Mouse (Mus musculus): ENCODE results near the gene Fgl2. TPM values are rescaled to one million over a fixed set of nuclear protein-coding genes. Genes with fewer than 3 reads are reported as not detected.

Gene Fgl2
- polyA plus RNA-seq, 1 experiment from 2014 or later = 1.5 TPM

- Histone ChIP-seq H3K4me3 (peak within 1 kb of the TSS; percentile 85), H3K9ac (peak within 1 kb of the TSS; percentile 86), H3K36me3 (no peaks in the 10 kb centered on the region), H3K4me2 (peak within 1 kb of the TSS; percentile 98), H3K9me3 (replicated peaks) (no peaks in the 10 kb centered on the region), H3K27me3 (replicated peaks) (no peaks in the 10 kb centered on the region), H3K27ac (peak within 1 kb of the TSS; percentile 64), H3K4me1 (peaks cover 35% of the 10 kb centered on the region)
- peak; percentile 99 for ATAC-seq
- WGBS (ENCODE audit: insufficient replicate concordance) = under 1% methylated on average over 68 of the region's 68 CpGs
Measured at GRCm38 (mm10) chr5:21424614-21425602, 52.5 kb downstream of the Fgl2 start, which contains the start of the genes Ccdc146 and Fam185a. Gene Ccdc146 (minus strand): TSS chr5:21424677. Gene Fam185a (plus strand): TSS chr5:21424958.

GRCm38 (mm10) chr5:21426666-21427065, 54.2 kb downstream of the Fgl2 start:
- ATAC-seq = no peak
- Histone ChIP-seq H3K36me3 (no peaks in the 10 kb centered on the region), H3K4me1 (peaks cover 35% of the 10 kb centered on the region), H3K27me3 (replicated peaks) (no peaks in the 10 kb centered on the region), H3K9ac (peak overlapping the region; percentile 86; the same call in 1 of the 2 replicates), H3K27ac (no peak overlapping the region), H3K4me2 (peak overlapping the region; percentile 98), H3K9me3 (replicated peaks) (no peaks in the 10 kb centered on the region), H3K4me3 (peak overlapping the region; percentile 85)
- 89% methylated on average over 6 of the region's 6 CpGs for WGBS (ENCODE audit: insufficient replicate concordance)

Other genes starting within 250 kb of the Fgl2 start
- 2.6 and 2.7 TPM in 2 replicates for gene Gsap, start 186.4 kb upstream of the Fgl2 start, polyA plus RNA-seq (2016; fragmentation: Nextera tagmentation; extraction: Ambion mirVana)
- not detected in 2 replicates for gene Ccdc146, start 52.0 kb downstream of the Fgl2 start, polyA plus RNA-seq (2016; fragmentation: Nextera tagmentation; extraction: Ambion mirVana)
- gene Fam185a, start 52.3 kb downstream of the Fgl2 start, polyA plus RNA-seq (2016; fragmentation: Nextera tagmentation; extraction: Ambion mirVana) = 5.7 and 5.8 TPM in 2 replicates
- gene Lrrc17, start 170.9 kb downstream of the Fgl2 start, polyA plus RNA-seq (2016; fragmentation: Nextera tagmentation; extraction: Ambion mirVana) = 1.6 and 2.2 TPM in 2 replicates

Measured in liver, embryonic 12.5 days (tissue).